Mouse (Mus musculus): ENCODE results near the gene Rap1a. TPM values are rescaled to one million over a fixed set of nuclear protein-coding genes. Genes with fewer than 3 reads are reported as not detected.
A peak's percentile ranks its signal among the peaks of the same experiment; 100 is the strongest.
"Not testable (repeated sequence)": the region's sequence is repeated elsewhere in the genome, so short reads cannot be mapped to it uniquely, and the experiment has no call there.

The Rap1a gene
- total RNA-seq, 2 experiments from 2014 or later, result 128 to 151 TPM

GRCm38 (mm10) chr3:105717856-105718555 is 83.1 kb downstream of the Rap1a start:
- no peak for ATAC-seq (replicated peaks; ENCODE audit: poor library complexity)

- ATAC-seq (replicated peaks; ENCODE audit: poor library complexity), result 0 out of 2 replicates have a peak, but pooled peaks have one; percentile 10
Measured at GRCm38 (mm10) chr3:105716353-105717000, 84.7 kb downstream of the Rap1a start.

- no peak for ATAC-seq (replicated peaks; ENCODE audit: poor library complexity)
Measured at GRCm38 (mm10) chr3:105714820-105715167, 86.3 kb downstream of the Rap1a start.

GRCm38 (mm10) chr3:105714091-105714819 is 86.9 kb downstream of the Rap1a start:
- no peak for ATAC-seq (replicated peaks; ENCODE audit: poor library complexity)

- ATAC-seq (replicated peaks; ENCODE audit: poor library complexity), result no peak
Measured at GRCm38 (mm10) chr3:105712827-105713226, 88.3 kb downstream of the Rap1a start.

GRCm38 (mm10) chr3:105711741-105712140 is 89.4 kb downstream of the Rap1a start:
- no peak for ATAC-seq (replicated peaks; ENCODE audit: poor library complexity)

GRCm38 (mm10) chr3:105710246-105710645 is 90.9 kb downstream of the Rap1a start:
- ATAC-seq (replicated peaks; ENCODE audit: poor library complexity), result no peak

GRCm38 (mm10) chr3:105707590-105707989 is 93.5 kb downstream of the Rap1a start:
- no peak for ATAC-seq (replicated peaks; ENCODE audit: poor library complexity)

- ATAC-seq (replicated peaks; ENCODE audit: poor library complexity), result no peak
Measured at GRCm38 (mm10) chr3:105706366-105707020, 94.6 kb downstream of the Rap1a start.

GRCm38 (mm10) chr3:105705561-105705960 is 95.6 kb downstream of the Rap1a start:
- no peak for ATAC-seq (replicated peaks; ENCODE audit: poor library complexity)

- peak; percentile 21 for ATAC-seq (replicated peaks; ENCODE audit: poor library complexity)
Measured at GRCm38 (mm10) chr3:105705061-105705549, 96.0 kb downstream of the Rap1a start.

GRCm38 (mm10) chr3:105704031-105705008 is 96.8 kb downstream of the Rap1a start, which contains the start of gene Inka2:
Gene Inka2 (plus strand): TSS chr3:105704599.
- ATAC-seq (replicated peaks; ENCODE audit: poor library complexity), result peak; percentile 84

GRCm38 (mm10) chr3:105703571-105703970 is 97.6 kb downstream of the Rap1a start:
- ATAC-seq (replicated peaks; ENCODE audit: poor library complexity), result no peak

GRCm38 (mm10) chr3:105701399-105701798 is 99.7 kb downstream of the Rap1a start:
- peak; percentile 10 for ATAC-seq (replicated peaks; ENCODE audit: poor library complexity)

- not testable (repeated sequence) for ATAC-seq (replicated peaks; ENCODE audit: poor library complexity)
Measured at GRCm38 (mm10) chr3:105700786-105701185, 100.3 kb downstream of the Rap1a start.

GRCm38 (mm10) chr3:105699241-105699933 is 101.7 kb downstream of the Rap1a start:
- peak; percentile 82 for ATAC-seq (replicated peaks; ENCODE audit: poor library complexity)

- peak; percentile 19; the same call in 1 of the 2 replicates for ATAC-seq (replicated peaks; ENCODE audit: poor library complexity)
Measured at GRCm38 (mm10) chr3:105698311-105698710, 102.8 kb downstream of the Rap1a start.

- ATAC-seq (replicated peaks; ENCODE audit: poor library complexity), result no peak
Measured at GRCm38 (mm10) chr3:105697148-105697441, 104.0 kb downstream of the Rap1a start.

- ATAC-seq (replicated peaks; ENCODE audit: poor library complexity), result no peak
Measured at GRCm38 (mm10) chr3:105696387-105697147, 104.6 kb downstream of the Rap1a start.

Data from megakaryocyte progenitor cell, adult 5-6 weeks (primary cell).